Mouse (Mus musculus) c-Kit-positive CD71-positive TER-119-negative erythroid progenitor cells, embryonic 14.5 days (primary cell): ENCODE results near the gene Nek10.
"Not testable (repeated sequence)": the region's sequence is repeated elsewhere in the genome, so short reads cannot be mapped to it uniquely, and the experiment has no call there.

ENCODE experiments used
- DNase-seq: peaks from one replicate; pipeline ENCODE4 v3.0.0-alpha.2; 2013; ENCODE audit warnings: low read depth

The Nek10 gene

GRCm38 (mm10) chr14:14803115-14803514 is at the start of gene Nek10:
Gene Nek10, plus strand, starts transcription at chr14:14803415.
- DNase-seq = not testable (repeated sequence)

GRCm38 (mm10) chr14:14781169-14781568 is 22.0 kb upstream of the Nek10 start:
- no peak for DNase-seq

DNA sequence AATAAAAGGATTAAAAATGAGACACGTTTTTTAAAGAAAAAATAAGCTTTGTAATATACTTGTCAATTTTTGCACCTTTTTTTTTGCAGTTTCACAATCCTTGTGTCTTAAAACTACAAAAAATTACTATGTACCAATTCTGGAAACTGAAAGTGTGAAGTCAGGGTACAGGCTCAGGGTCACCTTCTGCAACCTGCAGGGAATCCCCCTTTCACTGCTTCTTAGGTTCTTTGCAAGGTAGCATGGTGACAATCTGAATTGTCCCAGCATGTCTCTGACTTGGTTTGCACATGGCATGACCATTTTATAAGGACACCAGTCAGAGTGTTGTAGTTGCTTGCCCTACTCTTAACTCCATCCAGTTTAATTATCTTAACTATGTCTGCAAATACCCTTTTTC is 19.0 kb upstream of the Nek10 start:
- DNase-seq = no peak

DNA sequence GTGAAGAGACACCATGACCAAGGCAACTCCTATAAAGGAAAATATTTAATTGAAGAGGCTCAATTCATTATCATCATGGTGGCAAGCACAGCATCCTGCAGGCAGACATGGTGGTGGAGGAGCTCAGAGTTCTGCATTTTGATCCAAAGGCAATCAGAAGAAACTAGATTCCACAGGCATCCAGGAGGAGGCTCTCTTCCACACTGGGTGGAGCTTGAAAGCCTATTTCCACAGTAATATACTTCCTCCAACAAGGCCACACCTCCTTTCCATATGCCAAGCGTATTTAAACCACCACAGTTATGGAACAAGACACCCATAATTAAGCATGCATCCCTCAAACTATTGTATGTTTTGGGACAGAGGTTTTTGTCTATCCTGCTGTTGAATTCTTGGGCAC is 16.2 kb upstream of the Nek10 start:
- DNase-seq = no peak

DNA sequence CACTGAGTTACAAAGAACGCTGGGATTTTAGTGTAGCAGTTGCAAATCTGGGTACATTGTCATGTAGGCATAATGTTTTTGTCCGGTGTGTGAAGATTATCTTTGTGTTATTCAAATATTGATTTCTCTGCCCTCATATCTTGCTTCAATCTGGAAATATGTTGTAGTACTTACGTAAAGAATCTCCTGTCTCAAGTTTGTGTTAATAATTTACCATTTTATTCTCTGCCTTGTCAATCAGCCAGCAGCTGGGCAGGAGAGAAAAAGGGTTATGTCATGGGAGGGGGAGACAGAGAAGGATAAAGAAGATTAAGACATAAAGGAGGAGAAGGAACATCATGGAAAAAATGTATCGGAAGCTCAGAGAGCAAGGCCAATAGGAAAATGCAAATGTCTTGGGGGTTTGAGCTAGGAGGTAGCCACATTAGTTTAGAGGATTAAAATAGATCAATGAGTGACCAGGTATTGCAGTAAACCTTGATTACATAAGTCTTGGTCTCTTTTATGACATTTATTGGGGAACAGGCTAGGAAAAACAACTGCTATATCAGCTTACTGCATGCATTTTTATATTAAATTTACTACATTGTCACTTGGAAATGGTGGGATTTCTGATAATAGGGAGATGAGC is 13.3 kb upstream of the Nek10 start:
- no peak for DNase-seq

DNA sequence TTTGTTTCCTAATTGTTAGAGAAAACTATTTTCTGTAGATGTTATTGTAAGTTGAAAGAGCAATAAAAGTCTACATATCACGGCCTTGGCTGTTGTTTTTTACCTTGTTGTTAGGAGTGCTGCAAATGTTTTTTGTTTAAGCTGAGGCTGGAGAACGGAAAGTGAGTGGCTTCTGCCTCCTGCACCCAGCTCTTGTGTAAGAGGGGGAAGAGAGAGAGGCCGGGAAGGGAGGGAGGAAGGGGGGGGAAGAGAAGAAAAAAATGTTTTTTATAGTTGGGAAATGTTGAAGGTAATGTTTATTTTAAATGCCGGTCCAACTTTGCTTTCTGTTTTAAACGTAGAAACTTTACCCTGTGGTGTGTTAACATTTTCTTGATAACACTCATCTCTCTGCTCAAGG is 3.4 kb upstream of the Nek10 start:
- DNase-seq = no peak

DNA sequence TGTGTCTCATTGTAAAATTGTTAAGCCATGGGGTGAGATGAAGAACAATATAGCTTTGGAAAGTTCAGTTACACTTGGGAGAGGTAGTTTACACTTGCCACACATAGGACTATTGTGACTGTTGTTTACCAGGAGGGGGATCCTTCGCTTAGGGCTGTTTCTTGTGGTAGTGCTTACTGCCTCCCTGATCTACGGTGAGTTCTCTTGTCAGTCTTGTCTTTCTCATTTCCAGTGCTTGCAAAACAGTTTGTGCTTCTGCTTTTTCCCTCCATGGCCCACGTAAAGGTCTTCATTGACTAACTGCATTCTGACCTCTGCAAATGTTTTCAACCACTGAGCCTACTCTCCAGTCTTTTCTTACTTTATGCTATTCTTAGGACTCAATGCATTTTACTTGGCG is 2.9 kb upstream of the Nek10 start:
- no peak for DNase-seq

DNA sequence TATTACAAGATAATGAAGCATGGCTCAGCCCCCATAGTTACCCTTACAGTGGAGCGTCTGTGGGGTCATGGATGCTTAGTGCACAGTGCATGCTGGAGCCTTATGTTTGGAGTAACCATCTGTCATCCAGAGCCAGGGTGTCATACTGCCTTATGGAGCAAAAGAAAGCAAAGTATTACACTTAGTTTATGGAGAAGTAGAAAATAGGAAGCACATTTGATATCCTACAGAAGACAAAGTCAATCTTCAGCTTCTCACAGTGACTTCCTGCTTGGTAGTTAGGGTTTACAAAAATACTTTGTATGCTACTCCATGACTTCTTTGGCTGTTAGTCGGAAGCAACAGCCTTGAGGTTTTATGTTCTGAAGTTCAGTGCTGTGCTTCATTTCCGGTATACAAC is 2.4 kb upstream of the Nek10 start:
- DNase-seq = no peak

DNA sequence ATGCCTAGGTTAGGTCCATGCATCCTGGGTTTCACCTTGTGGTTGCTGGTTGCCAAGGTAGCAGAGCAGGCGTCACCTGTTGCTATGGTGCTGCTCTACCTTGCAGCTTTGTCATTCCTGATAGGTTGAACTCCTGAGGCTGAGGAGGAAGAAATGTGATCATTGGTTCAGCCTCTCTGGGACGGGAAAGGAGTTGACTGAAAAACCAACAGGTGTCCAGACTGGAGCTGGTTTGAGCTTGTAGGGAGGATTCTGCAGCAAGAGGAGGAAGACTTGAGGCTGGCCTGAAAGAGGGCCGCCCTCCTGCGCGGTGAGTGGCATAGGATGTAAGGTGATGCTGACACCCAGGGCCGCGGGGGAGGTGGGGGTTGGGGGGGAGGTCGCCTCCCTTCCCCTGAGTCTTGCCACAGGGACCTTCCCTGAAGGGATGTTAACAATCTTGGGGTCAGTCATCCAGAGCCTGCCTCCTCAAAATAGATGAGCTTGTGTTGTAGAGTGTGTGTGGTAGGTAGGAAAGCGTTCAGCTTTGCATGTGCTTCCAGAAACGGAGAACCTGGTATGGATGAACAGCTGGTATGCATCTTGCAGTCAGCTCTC is 804 bp downstream of the Nek10 start:
- DNase-seq = no peak

GRCm38 (mm10) chr14:14804518-14805212 is 1.4 kb downstream of the Nek10 start:
- no peak for DNase-seq

GRCm38 (mm10) chr14:14832520-14833240 is 29.5 kb downstream of the Nek10 start:
- DNase-seq = no peak

DNA sequence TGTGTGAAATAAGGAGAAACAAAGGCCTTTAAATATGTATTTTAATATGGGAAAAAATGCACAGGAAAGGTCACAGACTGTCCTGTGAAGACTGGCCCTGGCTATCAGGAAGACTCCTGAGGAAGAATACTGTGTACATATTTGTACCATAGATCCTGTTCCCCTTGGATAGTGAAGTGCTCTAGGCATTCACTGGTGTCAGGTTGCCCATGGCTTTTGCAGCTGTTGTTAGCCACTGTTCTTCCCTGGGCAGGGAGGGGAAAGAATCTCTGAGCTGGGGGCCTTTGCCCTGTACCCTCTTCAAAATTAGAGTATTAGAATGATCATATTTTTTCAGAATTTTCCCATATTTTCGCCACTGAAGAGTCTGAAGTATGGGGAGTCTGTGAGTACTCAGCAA is 30.3 kb downstream of the Nek10 start:
- no peak for DNase-seq

- DNase-seq = no peak
Observed at GRCm38 (mm10) chr14:14834266-14834665, 31.1 kb downstream of the Nek10 start.

- no peak for DNase-seq
Observed at GRCm38 (mm10) chr14:14837627-14838026, 34.4 kb downstream of the Nek10 start.

- DNase-seq = no peak
Observed at GRCm38 (mm10) chr14:14838109-14838508, 34.9 kb downstream of the Nek10 start.

- no peak for DNase-seq
Observed at GRCm38 (mm10) chr14:14842734-14843530, 39.7 kb downstream of the Nek10 start.

DNA sequence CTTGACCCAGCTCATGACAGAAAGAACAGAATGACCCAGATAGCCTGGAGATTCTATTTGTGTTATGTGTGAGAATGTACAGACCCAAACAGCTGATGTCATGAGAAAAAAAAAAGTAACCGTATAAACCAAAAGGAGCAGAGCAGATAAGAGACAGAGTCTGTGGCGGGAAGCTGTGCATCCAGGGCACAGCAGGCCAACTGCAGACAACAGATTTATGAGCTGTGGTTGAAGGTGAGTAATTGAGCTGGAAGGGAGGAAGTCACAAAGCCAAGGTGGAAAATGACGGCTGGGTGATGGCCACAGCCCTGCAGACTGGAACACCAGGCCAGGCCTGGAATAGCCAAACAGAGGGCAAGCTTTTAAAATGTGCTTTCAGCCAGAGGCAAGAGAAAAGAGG is 49.6 kb downstream of the Nek10 start:
- no peak for DNase-seq

GRCm38 (mm10) chr14:14860331-14860730 is 57.1 kb downstream of the Nek10 start:
- DNase-seq = no peak

DNA sequence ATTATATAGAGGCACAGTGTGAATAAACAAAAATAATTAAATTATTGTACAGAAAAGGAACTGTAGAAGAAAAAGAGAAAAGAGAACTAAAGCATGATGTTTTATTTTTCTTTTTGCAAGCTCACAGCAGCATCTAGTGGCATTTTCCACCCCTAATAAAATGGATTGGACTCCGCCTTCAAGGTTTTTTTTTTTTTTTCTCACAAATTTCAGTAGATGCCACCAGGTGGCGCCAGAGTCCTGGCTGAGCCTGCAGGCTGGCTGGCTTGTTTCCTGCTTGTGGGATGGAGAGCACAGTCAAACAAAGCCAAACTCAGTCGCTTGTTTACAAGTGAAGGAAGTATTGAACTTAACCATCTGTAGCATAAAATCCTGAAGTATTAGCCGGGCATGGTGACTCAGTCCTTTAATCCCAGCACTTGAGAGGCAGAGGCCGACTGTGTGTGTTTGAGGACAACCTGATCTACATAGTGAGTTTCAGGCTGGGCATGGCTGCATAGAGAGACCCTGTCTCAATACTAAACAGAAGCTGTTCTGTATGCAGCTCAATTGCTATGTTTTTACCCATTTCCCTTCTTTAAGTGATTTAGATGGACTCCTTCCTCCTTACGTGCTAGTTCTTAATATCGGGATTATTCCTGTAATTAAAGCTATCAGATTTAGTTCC is 60.6 kb downstream of the Nek10 start:
- DNase-seq = peak; percentile 43

GRCm38 (mm10) chr14:14869239-14869638 is 66.0 kb downstream of the Nek10 start:
- no peak for DNase-seq

- DNase-seq = no peak
Observed at GRCm38 (mm10) chr14:14870059-14870458, 66.8 kb downstream of the Nek10 start.

DNA sequence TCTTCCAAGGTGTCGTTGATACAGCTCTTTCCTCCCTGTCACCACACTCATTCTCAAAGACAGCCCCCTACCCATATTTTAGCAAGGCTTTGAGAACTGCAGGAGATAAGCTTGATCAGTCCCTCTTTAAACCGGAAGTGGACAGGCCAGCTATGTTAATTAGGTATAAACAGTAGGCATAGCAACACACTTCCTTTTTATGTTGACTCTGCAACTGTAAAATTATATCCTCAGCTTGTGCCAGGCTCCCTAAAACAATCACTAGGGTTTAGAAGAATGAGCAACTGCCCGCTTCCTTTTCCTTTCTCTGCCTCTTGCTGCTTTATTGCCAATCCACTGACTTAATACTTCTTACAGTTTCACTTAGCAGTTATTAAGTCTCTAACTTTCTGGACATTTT is 67.2 kb downstream of the Nek10 start:
- no peak for DNase-seq
